Mouse (Mus musculus) C3H10T1/2 (cell line): ENCODE data around the gene Endou. TPM values are rescaled to one million over a fixed set of nuclear protein-coding genes. Genes with fewer than 3 reads are reported as not detected.

Experiments
- polyA plus RNA-seq, 2 experiments: library from polyadenylated mRNA; unstranded; fragments of >200 nt; fragmentation: generic; extraction: Trizol; gene quantifications; one replicate each; pipeline ENCODE4 v1.2.1; 2012; ENCODE audit warnings: missing spikeins in 2 of 2

Gene Endou
- polyA plus RNA-seq = under 1 TPM; 0.01 to 0.22 TPM

DNA sequence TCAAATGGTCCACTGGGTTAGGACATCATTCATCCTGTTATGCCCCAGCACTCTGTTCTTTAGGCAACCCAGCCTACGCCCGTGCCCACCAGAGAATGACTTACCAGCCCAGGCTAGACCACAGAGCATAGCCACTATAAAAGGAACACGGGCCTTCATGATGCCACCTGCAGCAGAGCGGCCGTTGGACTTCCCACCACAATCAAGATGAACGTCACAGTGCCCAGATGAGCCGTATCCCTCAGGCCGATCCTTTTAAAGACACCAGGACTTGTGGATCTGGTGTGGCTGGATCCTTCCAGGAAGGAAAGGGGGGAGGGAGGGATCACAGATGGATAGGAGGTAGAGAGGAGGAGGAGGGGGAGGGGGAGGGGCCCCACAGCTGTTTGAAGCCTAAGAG, at the start of gene Endou:
Gene Endou, minus strand, starts transcription at position 229 of the 400 bp plus-strand sequence.

DNA sequence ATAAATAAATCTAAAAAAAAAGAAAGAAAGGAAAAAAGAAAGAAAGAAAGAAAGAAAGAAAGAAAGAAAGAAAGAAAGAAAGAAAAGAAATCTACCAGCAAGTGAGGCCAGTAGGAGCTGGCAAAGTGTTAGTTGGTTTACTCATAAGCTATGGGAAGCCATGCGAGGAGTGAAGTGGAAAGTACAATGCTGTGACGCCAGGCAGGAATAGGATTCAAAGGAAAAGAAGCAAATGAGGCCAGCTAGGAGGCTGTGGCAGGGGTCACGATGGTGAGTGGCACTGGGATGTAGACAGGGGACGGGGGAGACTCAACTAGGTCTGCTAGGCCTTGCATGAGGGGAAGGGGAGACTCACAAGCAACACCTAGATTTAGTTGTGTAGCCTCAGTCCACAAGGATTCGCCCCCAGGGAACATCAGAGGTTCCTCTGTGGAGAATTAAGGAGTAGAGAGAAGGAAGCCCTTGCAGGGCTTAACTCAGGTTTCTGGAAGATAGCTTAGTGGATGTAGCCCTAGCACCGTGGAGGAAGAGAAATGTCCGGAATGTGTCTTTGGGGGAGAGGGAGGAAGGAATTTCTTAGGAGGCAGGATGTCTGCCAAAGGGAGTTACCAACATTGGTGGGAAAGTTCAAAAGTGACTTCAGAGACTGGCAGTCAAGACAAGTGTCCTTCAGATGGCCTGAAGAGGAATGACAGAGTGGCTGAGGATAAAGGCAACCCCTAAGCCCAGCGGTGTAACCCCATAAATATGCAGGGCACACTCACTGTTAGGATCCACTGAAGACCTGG, 47.4 kb upstream of the Endou start, which contains the start of gene Slc48a1:
Gene Slc48a1, plus strand, starts transcription at position 210 of the 788 bp plus-strand sequence.

DNA sequence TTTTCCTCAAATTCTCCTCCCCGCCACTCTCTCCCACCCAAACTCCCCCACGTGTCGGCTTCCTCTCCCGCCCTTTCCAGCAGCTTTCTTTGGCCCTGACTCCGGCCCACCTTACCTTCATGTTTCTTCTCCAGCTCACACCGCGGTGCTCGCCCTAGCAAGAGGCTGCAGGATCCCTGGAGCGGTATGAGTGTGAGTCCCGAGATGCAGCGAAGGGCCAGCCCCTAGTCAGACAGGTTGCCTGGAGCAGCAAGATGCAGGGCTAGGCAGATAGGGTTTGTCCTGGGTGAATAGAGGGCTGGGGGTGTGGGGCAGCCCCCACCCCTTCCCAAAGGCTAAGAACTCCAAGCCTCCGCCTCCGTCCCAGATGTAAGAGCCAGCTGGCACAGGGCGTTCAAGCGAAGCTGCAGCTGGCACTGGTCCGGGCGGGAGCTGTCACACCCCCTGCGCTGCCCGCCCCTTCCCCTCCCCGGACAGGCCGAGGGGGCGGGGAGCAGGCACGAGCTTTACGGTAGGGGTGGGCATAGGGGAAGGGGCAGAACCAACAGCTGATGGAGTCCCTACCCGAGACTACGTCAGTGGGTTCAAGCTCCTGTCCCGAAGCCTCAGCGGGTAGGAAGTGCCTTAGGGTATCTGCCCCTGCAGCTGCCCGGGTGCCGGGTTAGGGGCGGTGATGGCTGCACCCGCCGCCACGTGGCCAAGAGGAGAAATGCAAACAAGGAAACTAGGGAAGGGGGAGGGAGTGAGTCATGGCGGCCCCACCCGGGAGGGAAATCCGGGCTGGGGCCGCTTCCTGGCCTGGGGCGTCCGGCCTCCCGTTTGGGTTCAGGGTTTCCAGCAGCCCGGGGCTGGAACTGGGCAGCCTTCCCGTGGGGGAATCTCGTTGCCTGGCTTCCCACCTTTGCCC, 36.4 kb upstream of the Endou start, which contains the start of gene Rapgef3:
Gene Rapgef3, minus strand, starts transcription at position 693 of the 907 bp plus-strand sequence.

DNA sequence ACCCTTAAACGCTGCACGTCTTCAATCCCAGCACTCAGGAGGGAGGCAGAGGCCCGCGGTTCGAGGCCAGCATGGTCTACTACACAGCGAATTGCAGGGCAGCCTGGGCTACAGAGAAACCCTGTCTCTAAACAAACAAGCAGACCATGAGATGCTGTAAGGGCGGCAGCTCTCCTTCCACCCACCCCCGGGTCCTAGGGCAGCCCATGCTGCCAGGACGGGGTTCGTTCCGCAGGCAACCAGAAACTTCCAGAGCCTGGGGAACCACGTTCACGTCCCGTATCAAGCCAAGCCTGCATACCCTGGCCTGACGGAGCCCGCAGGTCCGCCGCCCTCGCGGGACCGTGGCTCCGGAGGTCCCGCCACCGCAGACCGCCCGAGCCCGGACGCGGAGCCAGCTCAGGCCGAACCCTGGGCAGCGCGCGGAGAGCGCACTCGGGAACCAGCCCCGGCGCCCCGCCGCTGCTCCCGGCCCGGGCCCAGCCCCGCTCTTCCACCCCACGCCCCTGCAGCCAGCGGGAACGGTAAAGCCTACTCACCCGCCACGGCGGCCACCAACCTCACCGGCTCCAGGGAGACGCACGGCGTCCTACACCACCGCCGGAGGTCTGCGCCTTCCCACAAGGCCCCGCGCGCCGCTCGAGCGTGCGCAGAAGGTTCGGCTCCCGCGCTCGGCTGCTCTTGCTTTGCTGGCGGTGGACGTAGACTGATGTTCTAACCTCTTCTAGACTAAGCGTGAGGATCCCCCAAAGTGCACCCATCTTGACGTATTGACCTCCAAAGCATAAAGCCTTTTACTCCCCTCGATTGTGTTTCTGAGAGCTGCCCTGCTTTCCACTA, 25.7 kb downstream of the Endou start, which contains the start of gene Rpap3:
Gene Rpap3, minus strand, starts transcription at position 615 of the 840 bp plus-strand sequence.

Other genes starting within 250 kb of the Endou start
- 10 to 100 TPM in 1 of 2 experiments, 1 to 10 TPM in 1; 3.1 to 12.0 TPM for gene Rpap3, start 25.5 kb downstream of the Endou start, polyA plus RNA-seq
- gene Rapgef3, start 36.6 kb upstream of the Endou start, polyA plus RNA-seq = 10 to 100 TPM in 1 of 2 experiments, 1 to 10 TPM in 1; 3.0 to 11.6 TPM
- 100 to 1,000 TPM in 1 of 2 experiments, 10 to 100 TPM in 1; 93.3 to 136 TPM for gene Slc48a1, start 47.2 kb upstream of the Endou start, polyA plus RNA-seq
- gene Hdac7, start 113.2 kb upstream of the Endou start, polyA plus RNA-seq = 10 to 100 TPM; 64.5 to 86.6 TPM
- 10 to 100 TPM in 1 of 2 experiments, 1 to 10 TPM in 1; 3.6 to 18.0 TPM for gene Vdr, start 179.3 kb upstream of the Endou start, polyA plus RNA-seq
- gene Tmem106c, start 232.9 kb upstream of the Endou start, polyA plus RNA-seq = 10 to 100 TPM; 36.3 to 77.7 TPM